Mouse (Mus musculus): ENCODE measurements at regions not wholly inside any gene's neighbourhood (a gene's known extent, or its start where the extent isn't known, plus 50 kb on each side); places are given as distances from the start of the nearest gene placed in this dataset.

DNA sequence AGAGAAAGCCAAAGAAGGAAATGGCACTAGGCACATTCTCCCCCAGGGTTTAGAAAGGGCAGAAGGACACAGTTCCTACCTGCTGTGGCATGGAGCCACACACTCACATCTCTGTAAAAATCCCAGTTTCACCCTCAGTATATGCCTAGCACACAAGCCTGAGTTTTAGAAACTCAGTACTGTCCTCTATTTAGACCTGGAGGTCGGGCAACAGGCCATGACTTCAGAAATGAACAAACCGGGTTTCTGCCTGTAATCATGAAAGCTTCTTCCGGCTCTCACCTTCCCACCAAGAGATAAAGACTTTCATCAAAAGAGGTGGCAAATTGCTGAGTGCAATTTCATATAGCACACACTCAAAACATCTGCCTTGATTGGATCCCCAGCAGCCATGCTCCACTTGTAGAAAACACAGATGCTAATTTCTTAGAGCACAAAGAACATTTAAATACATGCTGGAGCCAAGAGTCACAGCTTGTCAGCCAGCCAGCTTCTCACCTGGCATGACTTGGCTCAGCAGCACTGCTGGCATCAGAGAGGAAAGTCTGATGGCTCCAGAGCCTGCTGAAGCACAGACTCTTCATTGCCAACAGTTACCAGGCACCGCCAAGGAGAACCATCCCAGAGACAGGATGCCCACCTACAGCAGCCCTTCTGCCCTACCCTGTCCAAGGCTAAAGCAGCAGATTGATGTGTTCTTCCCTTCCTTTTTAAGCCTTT, 136.2 kb downstream of the Lpin1 start:
- TF ChIP-seq CTCF (IDR thresholded peaks at IDR 0.05; ENCODE audit: control insufficient read depth, insufficient read depth, insufficient replicate concordance, low read depth, low read length) (no peak), POLR2A (IDR thresholded peaks at IDR 0.05; ENCODE audit: control insufficient read depth, low read depth, low read length) (no peak)
